Mouse (Mus musculus) liver, adult 2 months (tissue): ENCODE measurements around the gene Nudt21. TPM values are rescaled to one million over a fixed set of nuclear protein-coding genes. Genes with fewer than 3 reads are reported as not detected.
A peak's percentile ranks its signal among the peaks of the same experiment; 100 is the strongest.

Source experiments
- DNase-seq: peaks from one replicate; pipeline ENCODE4 v3.0.0-alpha.2; 2011; ENCODE audit warnings: low read depth, low spot score; ENCODE audit errors: extremely low read depth
- H3K27ac ChIP-seq: fragments of 200-500 bp; replicated peaks from 2 replicates; pipeline ENCODE4 v1.5.1; 2012; ENCODE audit warnings: low read depth, mild to moderate bottlenecking, control low read depth, inconsistent platforms, low read length; ENCODE audit not compliant: insufficient read depth
- H3K27me3 ChIP-seq: fragments of 200-500 bp; 2 replicates; pipeline ENCODE4 v1.6.1; 2012; ENCODE audit warnings: mild to moderate bottlenecking, moderate library complexity, low read length, inconsistent platforms; ENCODE audit not compliant: control insufficient read depth, insufficient read depth
- H3K36me3 ChIP-seq: fragments of 200-500 bp; 2 replicates; pipeline ENCODE4 v1.6.1; 2012; ENCODE audit warnings: low read length, inconsistent platforms; ENCODE audit not compliant: control insufficient read depth, insufficient read depth
- H3K4me1 ChIP-seq: fragments of 200-500 bp; 2 replicates; pipeline ENCODE4 v1.6.1; 2011; ENCODE audit warnings: low read length; ENCODE audit not compliant: control insufficient read depth, insufficient read depth
- H3K4me3 ChIP-seq: fragments of 200-500 bp; 2 replicates; pipeline ENCODE4 v1.5.1; 2011; ENCODE audit warnings: low read depth, mild to moderate bottlenecking, control low read depth, low read length, moderate library complexity; ENCODE audit not compliant: insufficient read depth
- H3K79me2 ChIP-seq: fragments of 200-500 bp; 2 replicates; pipeline ENCODE4 v1.6.1; 2012; ENCODE audit warnings: inconsistent platforms, mild to moderate bottlenecking, low read length, moderate library complexity; ENCODE audit not compliant: control insufficient read depth, insufficient read depth
- H3K9ac ChIP-seq: fragments of 200-500 bp; 2 replicates; pipeline ENCODE4 v1.6.1; 2012; ENCODE audit warnings: low read depth, mild to moderate bottlenecking, control low read depth, inconsistent platforms, low read length
- CTCF ChIP-seq: fragments of 200-500 bp; IDR thresholded peaks from 2 replicates; pipeline ENCODE4 v1.5.1; 2011; ENCODE audit warnings: low read depth, low read length, control low read depth
- POLR2A ChIP-seq: fragments of 200-500 bp; IDR thresholded peaks from 2 replicates; pipeline ENCODE4 v1.6.1; 2011; ENCODE audit warnings: low read length, control low read depth; ENCODE audit not compliant: insufficient read depth; ENCODE audit errors: extremely low read depth
- WGBS: fragments of 180-500 bp; shearing (Covaris S2); methylation state at CpG from one replicate; pipeline ENCODE4 v1.1.7; 2018; 5-methylcytosine and 5-hydroxymethylcytosine counted together
- polyA plus RNA-seq: library from polyadenylated mRNA; depleted of rRNA; stranded (reverse); fragments of >200 nt; gene quantifications from 2 replicates; pipeline ENCODE4 v1.2.3, GENCODE M21; 2012
- total RNA-seq: library from RNA; depleted of rRNA; stranded (reverse); fragments of >200 nt; gene quantifications from 2 replicates; pipeline ENCODE4 v1.2.3, GENCODE M21; 2014

Gene Nudt21
- total and polyA plus RNA-seq, 2 experiments, result 16.7 to 26.9 TPM

DNA sequence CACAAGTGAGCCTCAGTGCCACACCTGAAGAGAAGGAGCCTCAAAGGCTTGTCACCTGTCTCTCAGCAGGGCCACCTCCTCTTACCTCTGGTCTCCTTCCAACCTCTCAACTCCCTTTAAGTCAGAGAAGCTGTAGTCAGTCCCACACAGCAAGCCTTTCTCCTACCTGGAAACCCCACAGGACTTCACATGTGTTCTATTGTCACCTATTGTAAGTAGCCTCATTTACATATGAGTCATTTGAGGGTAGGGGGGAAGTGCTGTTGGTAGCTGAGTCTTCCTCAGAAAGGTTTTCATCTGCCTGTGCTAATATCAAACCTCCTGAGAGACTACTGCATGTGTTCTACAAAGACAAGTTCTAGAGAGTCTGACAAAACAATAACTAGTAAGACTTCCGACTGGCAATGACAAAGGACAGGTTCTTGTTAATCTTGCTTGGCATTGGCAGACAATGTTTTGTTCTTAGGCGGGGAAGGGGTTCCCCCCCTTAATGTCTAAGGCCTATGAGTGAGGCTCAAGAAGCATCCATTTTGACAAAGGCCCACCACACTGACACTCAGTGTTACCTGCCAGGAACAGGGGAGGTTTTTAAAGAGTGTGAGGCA lies 26.6 kb downstream of the Nudt21 start:
- DNase-seq, result peak; percentile 46

DNA sequence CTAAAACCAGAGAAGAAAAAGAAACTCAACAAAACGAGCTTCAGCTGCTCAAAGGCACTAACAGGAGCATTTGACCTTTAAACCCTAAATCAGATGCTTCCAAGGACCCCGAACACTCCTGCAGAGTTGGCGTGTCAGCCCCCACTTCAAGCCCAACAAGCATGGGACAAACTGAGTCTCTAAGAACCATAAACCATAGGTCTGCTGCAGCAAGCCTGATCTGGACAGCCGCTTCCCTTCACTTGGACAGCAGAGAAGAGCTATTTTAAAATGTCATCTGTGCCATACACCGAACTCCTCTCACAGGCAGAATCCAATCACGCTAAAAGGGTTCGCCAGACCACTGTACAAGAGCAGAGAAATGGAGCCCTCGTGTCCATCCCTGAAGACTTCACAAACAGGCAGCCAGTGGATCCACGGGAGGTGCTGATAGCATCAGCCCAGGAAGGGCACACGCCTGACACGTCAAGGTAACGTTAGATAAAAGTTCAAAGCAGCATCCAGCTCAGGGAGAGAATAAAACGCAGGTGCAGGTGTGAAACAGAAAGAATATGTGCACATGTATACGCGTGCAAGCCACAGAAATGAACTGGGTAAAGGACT lies 27.5 kb downstream of the Nudt21 start:
- Histone ChIP-seq H3K79me2 (peaks cover 39% of the 10 kb centered on the region; the same call in 1 of the 2 replicates), H3K27ac (peak overlapping the region; percentile 92), H3K27me3 (no peaks in the 10 kb centered on the region), H3K4me3 (no peak overlapping the region), H3K9ac (peak overlapping the region; percentile 5; the same call in 1 of the 2 replicates), H3K4me1 (peaks cover 12% of the 10 kb centered on the region), H3K36me3 (peaks cover 7% of the 10 kb centered on the region)
- WGBS, result 26% methylated on average over 15 of the region's 15 CpGs
- no peak for TF ChIP-seq POLR2A
- TF ChIP-seq CTCF, result no peak
- DNase-seq, result peak; percentile 16

More for the DNA sequence above, 26.6 kb downstream of the Nudt21 start:
- WGBS, result 27% methylated on average over 2 of the region's 2 CpGs
- no peaks in the 10 kb centered on the region; the same call in 1 of the 2 replicates for H3K36me3 ChIP-seq
- H3K9ac ChIP-seq, result peak overlapping the region; percentile 81
- H3K27me3 ChIP-seq, result no peaks in the 10 kb centered on the region
- TF ChIP-seq POLR2A (no peak), CTCF (no peak)
- peak overlapping the region; percentile 99 for H3K4me3 ChIP-seq
- H3K27ac ChIP-seq, result peak overlapping the region; percentile 92
- peaks cover 18% of the 10 kb centered on the region for H3K4me1 ChIP-seq
- peaks cover 36% of the 10 kb centered on the region; the same call in 1 of the 2 replicates for H3K79me2 ChIP-seq

DNA sequence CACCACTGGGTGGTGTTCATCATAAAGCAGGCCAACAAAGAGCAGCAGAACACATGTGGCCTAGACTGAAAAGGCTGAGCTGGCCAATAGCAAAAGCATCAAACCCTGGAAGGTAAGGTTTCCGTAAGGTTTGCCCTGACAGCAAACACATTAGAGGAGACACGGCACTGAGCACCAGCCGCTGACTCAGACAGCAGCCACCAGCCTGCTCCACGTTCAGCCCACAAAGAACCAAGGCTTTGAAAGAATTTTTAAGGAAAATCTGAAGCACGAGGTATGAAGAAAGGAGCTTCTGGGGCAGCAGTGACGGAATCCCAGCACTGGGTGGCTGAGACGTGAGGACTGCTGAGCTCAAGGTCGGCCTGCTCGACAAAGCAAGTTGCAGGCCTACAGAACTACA lies 32.7 kb downstream of the Nudt21 start:
- no peak overlapping the region for H3K4me3 ChIP-seq
- peaks cover 41% of the 10 kb centered on the region for H3K36me3 ChIP-seq
- peaks cover 2% of the 10 kb centered on the region for H3K4me1 ChIP-seq
- no peak for DNase-seq
- no peaks in the 10 kb centered on the region for H3K27me3 ChIP-seq
- WGBS, result 86% methylated on average over 9 of the region's 9 CpGs
- H3K9ac ChIP-seq, result no peak overlapping the region
- no peak for TF ChIP-seq CTCF
- TF ChIP-seq POLR2A, result no peak
- H3K79me2 ChIP-seq, result peaks cover 29% of the 10 kb centered on the region; the same call in 1 of the 2 replicates
- H3K27ac ChIP-seq, result no peak overlapping the region

DNA sequence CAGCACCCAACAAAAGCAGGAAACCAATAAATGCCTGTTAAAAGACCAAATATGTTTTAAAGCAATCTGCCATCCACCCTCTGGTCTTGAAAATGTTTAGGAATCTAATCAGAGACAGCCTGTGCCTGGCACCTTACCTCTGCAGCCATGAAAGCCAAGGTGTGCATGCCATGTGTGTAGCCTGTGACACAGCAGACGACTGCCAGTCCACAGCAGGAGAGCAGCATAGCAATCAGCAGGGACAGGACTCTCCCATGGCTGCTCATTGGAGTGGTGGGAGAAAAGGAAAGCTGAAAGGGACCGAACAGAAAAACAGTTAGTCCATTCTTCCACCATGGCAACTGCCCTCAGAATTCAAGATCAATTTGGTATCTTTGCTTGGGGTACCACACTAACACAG lies 37.9 kb downstream of the Nudt21 start:
- Histone ChIP-seq H3K4me1 (no peaks in the 10 kb centered on the region), H3K4me3 (no peak overlapping the region), H3K36me3 (peaks cover 55% of the 10 kb centered on the region), H3K79me2 (peaks cover 8% of the 10 kb centered on the region; the same call in 1 of the 2 replicates), H3K27me3 (no peaks in the 10 kb centered on the region), H3K9ac (no peak overlapping the region), H3K27ac (no peak overlapping the region)
- TF ChIP-seq CTCF (no peak), POLR2A (no peak)
- no peak for DNase-seq
- WGBS, result 92% methylated on average over 2 of the region's 2 CpGs

DNA sequence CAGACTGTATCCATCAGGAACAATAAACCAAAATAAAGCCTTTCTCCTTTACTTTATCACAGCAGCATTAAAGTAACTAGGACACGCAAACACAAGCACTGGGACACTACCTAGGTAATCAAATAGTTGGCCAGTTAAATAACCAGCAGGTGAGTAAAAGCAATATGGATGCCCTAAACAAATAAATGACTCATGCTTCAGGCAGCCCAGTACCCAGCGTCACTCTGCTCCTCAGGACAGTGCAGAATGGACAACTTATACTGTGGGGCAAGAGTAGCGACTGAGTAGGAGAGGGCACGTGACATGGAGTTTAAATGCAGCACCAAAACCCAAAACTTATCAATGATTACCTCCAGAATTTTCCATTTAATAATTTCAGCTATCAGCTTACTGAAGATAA lies 47.1 kb downstream of the Nudt21 start:
- Histone ChIP-seq H3K4me1 (no peaks in the 10 kb centered on the region; the same call in 1 of the 2 replicates), H3K36me3 (peaks cover 47% of the 10 kb centered on the region), H3K9ac (no peak overlapping the region)

DNA sequence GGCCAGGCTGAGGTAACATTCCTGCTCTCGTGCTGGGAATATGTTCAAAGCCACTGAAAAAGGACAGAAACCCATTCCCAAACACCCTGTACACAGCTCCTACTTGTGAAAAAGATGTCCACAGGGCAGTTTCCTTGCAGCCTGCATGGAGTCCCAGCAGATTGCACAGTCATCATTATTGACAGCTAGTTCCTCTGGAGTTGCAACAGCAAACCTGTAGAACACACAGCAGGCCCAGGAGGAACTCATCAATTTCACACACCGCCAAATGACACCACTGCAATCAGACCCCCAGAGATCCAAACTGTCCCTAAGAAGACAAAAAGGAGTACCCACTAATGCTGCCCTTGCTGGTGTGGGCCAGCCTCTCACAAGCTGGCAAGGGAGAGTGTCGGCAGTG lies 52.1 kb downstream of the Nudt21 start:
- H3K4me1 ChIP-seq, result no peaks in the 10 kb centered on the region
- TF ChIP-seq POLR2A (no peak), CTCF (no peak)
- no peak overlapping the region for H3K4me3 ChIP-seq
- WGBS, result 88% methylated on average over 3 of the region's 3 CpGs
- H3K79me2 ChIP-seq, result peaks cover 3% of the 10 kb centered on the region; the same call in 1 of the 2 replicates
- H3K36me3 ChIP-seq, result peaks cover 82% of the 10 kb centered on the region
- H3K27ac ChIP-seq, result no peak overlapping the region
- H3K27me3 ChIP-seq, result no peaks in the 10 kb centered on the region
- no peak for DNase-seq
- no peak overlapping the region for H3K9ac ChIP-seq

More for the DNA sequence above, 47.1 kb downstream of the Nudt21 start:
- H3K79me2 ChIP-seq, result peaks cover 7% of the 10 kb centered on the region; the same call in 1 of the 2 replicates
- TF ChIP-seq CTCF, result no peak
- no peak for TF ChIP-seq POLR2A
- H3K27ac ChIP-seq, result no peak overlapping the region
- WGBS, result 53% methylated on average over 4 of the region's 4 CpGs
- H3K27me3 ChIP-seq, result no peaks in the 10 kb centered on the region
- no peak for DNase-seq
- no peak overlapping the region for H3K4me3 ChIP-seq
